Mouse (Mus musculus): ENCODE results near the gene Ppm1e. TPM values are rescaled to one million over a fixed set of nuclear protein-coding genes. Genes with fewer than 3 reads are reported as not detected.

Gene Ppm1e
- total and polyA plus RNA-seq, 3 experiments, result 0.64 to 0.86 (median 0.74) TPM

- no peak overlapping the region for H3K27ac ChIP-seq (ENCODE audit: insufficient read depth, low read depth)
- no peaks in the 10 kb centered on the region for H3K4me1 ChIP-seq (ENCODE audit: control insufficient read depth in 1 of 2, insufficient read depth in 2 of 2)
- no peaks in the 10 kb centered on the region for H3K79me2 ChIP-seq (replicated peaks; ENCODE audit: control insufficient read depth, extremely low read depth, insufficient read depth, poor library complexity, severe bottlenecking)
- no peak overlapping the region for H3K4me2 ChIP-seq (ENCODE audit: insufficient read depth, low read depth, poor library complexity, severe bottlenecking)
- H3K36me3 ChIP-seq (replicated peaks in 1 of 2; ENCODE audit: control insufficient read depth in 1 of 2, insufficient read depth in 1 of 2, low read length in 1 of 2), result no peaks in the 10 kb centered on the region
- no peak overlapping the region for H3K4me3 ChIP-seq (replicated peaks in 1 of 3; ENCODE audit: low read depth in 2 of 3, low read length in 2 of 3, poor library complexity in 1 of 3)
- no peaks in the 10 kb centered on the region for H3K9me3 ChIP-seq (replicated peaks; ENCODE audit: low read length)
- in situ Hi-C loops (cut with MboI; ENCODE audit: low pct_ligation_motif_present, low pct_unique_long_range_greater_than_20kb, low sequenced_read_pairs) (no loop called here), dilution Hi-C loops (cut with MboI; ENCODE audit: extremely low pct_ligation_motif_present, extremely low pct_unique_long_range_greater_than_20kb, low sequenced_read_pairs) (no loop called here)
- DNase-seq (ENCODE audit: extremely low read depth), result no peak
- TF ChIP-seq BHLHE40 (IDR thresholded peaks at IDR 0.05; ENCODE audit: low read depth, low read length) (peak; percentile 69), CHD1 (IDR thresholded peaks at IDR 0.05; ENCODE audit: low read depth, low read length) (no peak)
- H3K27me3 ChIP-seq (replicated peaks), result no peaks in the 10 kb centered on the region
- no peak overlapping the region for H3K9ac ChIP-seq (ENCODE audit: insufficient read depth, low read depth)
These were observed 36.3 kb downstream of the Ppm1e start for GRCm38 (mm10) chr11:87322558-87322957.

- DNase-seq (ENCODE audit: extremely low read depth), result no peak
- dilution Hi-C loops (cut with MboI; ENCODE audit: extremely low pct_ligation_motif_present, extremely low pct_unique_long_range_greater_than_20kb, low sequenced_read_pairs), result no loop called here
- Histone ChIP-seq H3K27me3 (replicated peaks) (no peaks in the 10 kb centered on the region), H3K79me2 (replicated peaks; ENCODE audit: control insufficient read depth, extremely low read depth, insufficient read depth, poor library complexity, severe bottlenecking) (no peaks in the 10 kb centered on the region), H3K4me3 (replicated peaks in 1 of 3; ENCODE audit: low read depth in 2 of 3, low read length in 2 of 3, poor library complexity in 1 of 3) (no peak overlapping the region), H3K9me3 (replicated peaks; ENCODE audit: low read length) (no peaks in the 10 kb centered on the region), H3K9ac (ENCODE audit: insufficient read depth, low read depth) (no peak overlapping the region), H3K36me3 (replicated peaks in 1 of 2; ENCODE audit: control insufficient read depth in 1 of 2, insufficient read depth in 1 of 2, low read length in 1 of 2) (no peaks in the 10 kb centered on the region), H3K4me2 (ENCODE audit: insufficient read depth, low read depth, poor library complexity, severe bottlenecking) (no peak overlapping the region), H3K27ac (ENCODE audit: insufficient read depth, low read depth) (no peak overlapping the region), H3K4me1 (ENCODE audit: control insufficient read depth in 1 of 2, insufficient read depth in 2 of 2) (no peaks in the 10 kb centered on the region)
- TF ChIP-seq BHLHE40 (IDR thresholded peaks at IDR 0.05; ENCODE audit: low read depth, low read length) (no peak), NRF1 (IDR thresholded peaks at IDR 0.05; ENCODE audit: low read depth, low read length) (no peak), RAD21 (IDR thresholded peaks at IDR 0.05; ENCODE audit: low read depth, low read length) (no peak)
- in situ Hi-C loops (cut with MboI; ENCODE audit: low pct_ligation_motif_present, low pct_unique_long_range_greater_than_20kb, low sequenced_read_pairs), result no loop called here
These were observed 38.8 kb downstream of the Ppm1e start for GRCm38 (mm10) chr11:87320007-87320406.

GRCm38 (mm10) chr11:87318956-87319708, 39.7 kb downstream of the Ppm1e start:
- Histone ChIP-seq H3K36me3 (replicated peaks in 1 of 2; ENCODE audit: control insufficient read depth in 1 of 2, insufficient read depth in 1 of 2, low read length in 1 of 2) (no peaks in the 10 kb centered on the region), H3K4me3 (replicated peaks in 1 of 3; ENCODE audit: low read depth in 2 of 3, low read length in 2 of 3, poor library complexity in 1 of 3) (no peak overlapping the region), H3K4me1 (ENCODE audit: control insufficient read depth in 1 of 2, insufficient read depth in 2 of 2) (no peaks in the 10 kb centered on the region), H3K9ac (ENCODE audit: insufficient read depth, low read depth) (no peak overlapping the region), H3K79me2 (replicated peaks; ENCODE audit: control insufficient read depth, extremely low read depth, insufficient read depth, poor library complexity, severe bottlenecking) (no peaks in the 10 kb centered on the region), H3K4me2 (ENCODE audit: insufficient read depth, low read depth, poor library complexity, severe bottlenecking) (no peak overlapping the region), H3K27ac (ENCODE audit: insufficient read depth, low read depth) (no peak overlapping the region), H3K27me3 (replicated peaks) (no peaks in the 10 kb centered on the region), H3K9me3 (replicated peaks; ENCODE audit: low read length) (no peaks in the 10 kb centered on the region)
- in situ Hi-C loops (cut with MboI; ENCODE audit: low pct_ligation_motif_present, low pct_unique_long_range_greater_than_20kb, low sequenced_read_pairs), result no loop called here
- dilution Hi-C loops (cut with MboI; ENCODE audit: extremely low pct_ligation_motif_present, extremely low pct_unique_long_range_greater_than_20kb, low sequenced_read_pairs), result no loop called here
- DNase-seq (ENCODE audit: extremely low read depth), result no peak
- TF ChIP-seq GABPA (IDR thresholded peaks at IDR 0.05; ENCODE audit: insufficient replicate concordance, low read depth, low read length), result no peak
- TF ChIP-seq MEF2A (IDR thresholded peaks at IDR 0.05; ENCODE audit: borderline replicate concordance, low read depth, low read length), result no peak
- TF ChIP-seq ETS1 (conservative IDR thresholded peaks at IDR 0.05; ENCODE audit: low read depth, low read length), result no peak
- no peak for TF ChIP-seq ZC3H11A (IDR thresholded peaks at IDR 0.05; ENCODE audit: low read depth, low read length)
- no peak for TF ChIP-seq IRF4 (IDR thresholded peaks at IDR 0.05; ENCODE audit: low read depth, low read length)
- TF ChIP-seq JUN (IDR thresholded peaks at IDR 0.05; ENCODE audit: insufficient read depth, low read depth, low read length), result no peak
- TF ChIP-seq SMC3 (IDR thresholded peaks at IDR 0.05; ENCODE audit: low read depth, low read length), result no peak
- TF ChIP-seq SIN3A (IDR thresholded peaks at IDR 0.05; ENCODE audit: low read length), result no peak
- no peak for TF ChIP-seq MAX (IDR thresholded peaks at IDR 0.05; ENCODE audit: low read length)
- TF ChIP-seq RCOR1 (conservative IDR thresholded peaks at IDR 0.05; ENCODE audit: low read depth, low read length), result no peak
- no peak for TF ChIP-seq USF2 (conservative IDR thresholded peaks at IDR 0.05; ENCODE audit: low read depth, low read length)
- TF ChIP-seq KAT2A (IDR thresholded peaks at IDR 0.05; ENCODE audit: insufficient replicate concordance, low read length), result no peak
- TF ChIP-seq USF1 (IDR thresholded peaks at IDR 0.05; ENCODE audit: low read depth, low read length), result no peak
- TF ChIP-seq BHLHE40 (IDR thresholded peaks at IDR 0.05; ENCODE audit: low read depth, low read length), result no peak
- no peak for TF ChIP-seq CTCF (conservative IDR thresholded peaks at IDR 0.05 in 1 of 2, IDR thresholded peaks at IDR 0.05 in 1 of 2; ENCODE audit: low read depth in 2 of 2, low read length in 2 of 2)
- no peak for TF ChIP-seq NELFE (IDR thresholded peaks at IDR 0.05; ENCODE audit: low read depth, low read length)
